Mouse (Mus musculus) left cerebral cortex, adult 18-20 months (tissue): ENCODE measurements at regions not wholly inside any gene's neighbourhood (a gene's known extent, or its start where the extent isn't known, plus 50 kb on each side); places are given as distances from the start of the nearest gene placed in this dataset.
A peak's percentile ranks its signal among the peaks of the same experiment; 100 is the strongest.
"Not testable (repeated sequence)": the region's sequence is repeated elsewhere in the genome, so short reads cannot be mapped to it uniquely, and the experiment has no call there.

Experiments used
- DNase-seq, 2 experiments: peaks; one replicate each; pipeline ENCODE4 v3.0.0; 2021 to 2022; ENCODE audit warnings: low spot score in 2 of 2, mixed read lengths in 1 of 2

GRCm38 (mm10) chr5:148657936-148658640 lies 105.5 kb upstream of the Ubl3 start:
- no peak for DNase-seq

DNA sequence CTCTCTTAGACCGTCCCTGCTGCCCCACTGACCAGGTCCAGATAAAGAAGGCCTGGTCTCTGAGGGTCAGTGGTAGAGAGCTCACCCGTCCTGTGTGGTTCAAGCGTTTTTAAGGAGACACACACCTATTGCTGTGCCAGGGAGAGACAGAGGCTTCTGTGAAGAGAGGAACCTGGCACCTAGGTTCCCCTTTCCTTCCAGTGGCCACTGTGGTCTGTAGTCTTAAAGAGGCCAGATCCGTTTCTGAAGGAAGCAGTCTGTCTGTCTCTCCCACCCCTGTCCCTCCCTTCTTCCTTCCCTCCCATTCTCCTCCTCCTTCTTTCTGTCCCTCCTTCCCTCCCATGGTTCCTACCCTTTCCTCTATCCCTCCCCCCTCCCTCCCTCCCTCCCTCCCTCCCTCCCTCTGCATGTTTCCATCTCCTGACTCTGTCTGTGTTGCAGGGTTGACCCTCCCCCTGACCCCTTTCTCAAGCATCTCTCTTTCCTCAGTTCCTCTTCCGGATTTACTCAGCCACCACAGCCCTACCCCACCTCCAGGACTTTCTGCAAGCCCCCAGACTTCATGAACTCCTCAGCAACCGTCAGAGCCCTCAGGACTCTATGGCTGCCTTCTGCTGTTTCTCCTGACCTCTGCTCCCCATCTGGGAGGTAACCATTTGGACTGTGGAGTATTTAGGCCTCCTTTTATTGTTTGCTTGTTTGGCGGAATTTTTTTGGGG lies 100.1 kb upstream of the Ubl3 start:
- no peak for DNase-seq

DNA sequence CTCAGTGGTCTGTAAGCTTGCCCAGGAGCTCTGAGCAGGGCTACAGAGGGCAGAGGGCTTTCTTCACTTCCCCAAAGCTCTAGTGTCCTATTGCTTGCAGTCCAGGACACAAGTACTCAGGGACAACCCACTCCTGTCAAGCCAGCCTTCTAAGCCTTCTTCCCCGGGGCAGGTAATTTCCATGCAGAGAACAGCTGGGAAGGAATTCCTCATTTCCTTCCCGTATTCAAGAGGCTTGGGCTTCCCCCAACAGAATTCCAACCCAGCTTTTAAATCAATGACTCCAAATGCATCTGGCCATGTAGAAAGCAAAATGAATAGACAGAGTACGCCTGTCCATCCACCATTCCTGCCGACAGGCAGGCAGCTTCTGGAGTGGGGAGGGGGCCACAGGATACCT lies 99.1 kb upstream of the Ubl3 start:
- no peak for DNase-seq

DNA sequence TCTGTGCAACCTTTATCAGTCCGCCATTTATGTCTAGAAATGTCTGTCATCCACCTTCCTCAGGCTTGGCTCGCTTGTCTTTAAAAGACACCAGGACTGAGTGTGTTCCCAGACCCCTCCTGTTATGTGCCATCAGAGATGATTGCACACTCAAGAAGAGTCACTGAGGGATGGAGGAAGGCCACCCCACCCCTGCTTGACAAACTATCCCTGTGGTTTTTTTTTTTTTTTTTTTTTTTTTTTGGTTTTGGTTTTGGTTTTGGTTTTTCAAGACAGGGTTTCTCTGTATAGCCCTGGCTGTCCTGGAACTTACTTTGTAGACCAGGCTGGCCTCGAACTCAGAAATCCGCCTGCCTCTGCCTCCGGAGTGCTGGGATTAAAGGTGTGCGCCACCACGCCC lies 97.0 kb upstream of the Ubl3 start:
- not testable (repeated sequence) for DNase-seq

DNA sequence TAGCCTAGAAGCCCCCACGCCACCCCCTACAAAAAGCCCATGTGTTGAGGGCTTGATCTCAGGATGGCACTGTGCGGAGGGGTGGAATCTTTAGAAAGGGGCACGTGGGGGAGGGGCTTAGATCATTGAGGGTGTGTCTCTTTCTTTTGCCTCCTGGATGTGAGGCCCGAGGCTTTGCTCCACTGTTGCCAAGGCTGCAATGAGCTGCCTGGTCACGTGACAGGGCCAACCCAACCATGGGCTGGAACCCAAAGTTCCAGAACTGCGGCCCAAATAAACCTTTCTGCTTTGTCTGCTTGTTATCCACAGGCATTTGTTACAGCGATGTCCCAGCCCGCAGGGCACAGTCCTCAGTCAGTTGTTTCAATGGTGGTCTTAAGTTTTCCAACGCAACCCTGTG lies 96.5 kb upstream of the Ubl3 start:
- DNase-seq: no peak

GRCm38 (mm10) chr5:148647644-148648043 lies 95.1 kb upstream of the Ubl3 start:
- DNase-seq: no peak

DNA sequence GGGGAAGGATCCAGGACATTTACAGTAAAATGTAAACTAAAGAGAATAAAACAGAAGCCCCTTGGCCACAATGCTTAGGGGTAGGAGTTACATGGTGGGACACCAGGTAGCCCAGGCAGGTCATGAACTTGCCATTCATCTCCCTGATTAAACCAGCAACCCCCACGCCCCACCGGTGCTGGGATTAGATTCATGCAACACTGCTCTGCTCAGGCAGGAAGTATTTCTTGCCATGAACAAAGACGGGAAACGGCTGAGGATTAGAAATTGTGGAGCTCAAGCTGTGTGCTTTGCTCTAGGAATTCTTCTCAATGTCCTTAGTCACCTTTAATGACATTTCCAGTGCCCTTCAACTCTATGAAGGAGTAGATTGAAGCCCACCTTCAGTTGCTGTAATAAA lies 93.2 kb upstream of the Ubl3 start:
- no peak for DNase-seq

DNA sequence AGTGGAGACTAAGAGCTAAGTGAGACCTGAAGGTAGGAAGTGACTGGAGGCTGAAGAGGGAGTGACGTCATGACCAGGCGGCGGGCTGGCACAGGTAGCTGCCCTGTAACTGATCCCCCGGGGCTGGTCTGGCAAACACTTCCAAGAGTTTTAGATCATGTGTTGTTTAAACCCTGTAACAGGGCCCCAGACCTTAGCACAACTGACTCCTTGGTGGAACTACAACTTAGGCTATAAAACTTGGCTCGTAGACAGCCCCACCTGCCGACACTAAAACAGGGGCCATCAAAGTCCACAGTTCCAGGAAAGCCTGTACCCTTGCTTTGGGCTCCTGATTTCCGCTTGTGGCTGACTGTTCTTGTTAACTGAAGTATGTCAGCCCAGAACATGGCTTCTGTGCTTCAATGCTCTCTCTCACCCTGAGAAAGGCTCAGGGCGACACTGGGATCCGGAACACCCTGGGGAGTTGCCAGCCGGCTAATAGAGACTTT lies 92.6 kb upstream of the Ubl3 start:
- DNase-seq: no peak

DNA sequence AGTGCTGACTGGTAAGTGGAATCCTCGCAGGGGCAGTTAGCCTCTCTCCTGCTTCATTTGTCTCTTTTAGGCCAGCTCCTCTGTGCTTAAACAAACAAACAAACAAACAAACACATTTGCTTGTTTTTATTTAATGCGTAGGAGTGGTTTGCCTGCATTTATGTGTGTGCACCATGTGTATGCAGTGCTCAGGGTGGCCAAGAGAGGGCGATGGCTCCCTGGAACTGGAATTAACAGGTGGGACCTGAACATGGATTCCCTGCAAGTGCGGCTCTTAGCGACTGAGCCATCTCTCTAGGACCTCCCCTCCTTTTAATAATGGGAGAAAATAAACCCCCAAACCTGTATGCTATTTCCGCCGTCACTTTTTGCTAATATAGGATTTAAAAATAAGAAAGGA lies 91.8 kb upstream of the Ubl3 start:
- no peak for DNase-seq

GRCm38 (mm10) chr5:148641652-148642395 lies 89.2 kb upstream of the Ubl3 start:
- no peak for DNase-seq

- no peak for DNase-seq
Measured at GRCm38 (mm10) chr5:148640523-148640922, 87.9 kb upstream of the Ubl3 start.

GRCm38 (mm10) chr5:148634919-148635356 lies 82.3 kb upstream of the Ubl3 start:
- no peak for DNase-seq

- DNase-seq: no peak
Measured at GRCm38 (mm10) chr5:148633999-148634398, 81.4 kb upstream of the Ubl3 start.

- DNase-seq: no peak
Measured at GRCm38 (mm10) chr5:148633331-148633730, 80.7 kb upstream of the Ubl3 start.

- no peak for DNase-seq
Measured at GRCm38 (mm10) chr5:148632516-148633170, 80.1 kb upstream of the Ubl3 start.

- no peak for DNase-seq
Measured at GRCm38 (mm10) chr5:148631566-148631965, 79.0 kb upstream of the Ubl3 start.

DNA sequence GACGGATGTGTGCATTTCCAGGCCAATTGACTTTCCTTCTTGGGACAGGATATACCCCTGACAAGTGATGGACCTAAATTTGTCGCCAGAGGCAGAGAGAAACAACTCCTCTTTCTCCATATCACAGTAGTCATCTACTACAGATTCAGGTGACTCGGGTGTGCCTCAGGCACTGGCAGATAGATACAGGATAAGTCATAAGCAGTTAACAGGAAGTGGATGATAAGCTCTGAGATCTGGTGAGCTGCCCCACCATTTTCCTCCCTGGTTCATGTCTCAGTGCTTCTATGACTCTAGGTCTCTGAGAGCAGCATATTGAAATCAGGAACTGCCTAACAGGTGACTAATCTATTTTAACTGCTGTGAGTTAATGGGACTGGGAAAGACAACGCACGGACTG lies 73.4 kb upstream of the Ubl3 start:
- no peak for DNase-seq

DNA sequence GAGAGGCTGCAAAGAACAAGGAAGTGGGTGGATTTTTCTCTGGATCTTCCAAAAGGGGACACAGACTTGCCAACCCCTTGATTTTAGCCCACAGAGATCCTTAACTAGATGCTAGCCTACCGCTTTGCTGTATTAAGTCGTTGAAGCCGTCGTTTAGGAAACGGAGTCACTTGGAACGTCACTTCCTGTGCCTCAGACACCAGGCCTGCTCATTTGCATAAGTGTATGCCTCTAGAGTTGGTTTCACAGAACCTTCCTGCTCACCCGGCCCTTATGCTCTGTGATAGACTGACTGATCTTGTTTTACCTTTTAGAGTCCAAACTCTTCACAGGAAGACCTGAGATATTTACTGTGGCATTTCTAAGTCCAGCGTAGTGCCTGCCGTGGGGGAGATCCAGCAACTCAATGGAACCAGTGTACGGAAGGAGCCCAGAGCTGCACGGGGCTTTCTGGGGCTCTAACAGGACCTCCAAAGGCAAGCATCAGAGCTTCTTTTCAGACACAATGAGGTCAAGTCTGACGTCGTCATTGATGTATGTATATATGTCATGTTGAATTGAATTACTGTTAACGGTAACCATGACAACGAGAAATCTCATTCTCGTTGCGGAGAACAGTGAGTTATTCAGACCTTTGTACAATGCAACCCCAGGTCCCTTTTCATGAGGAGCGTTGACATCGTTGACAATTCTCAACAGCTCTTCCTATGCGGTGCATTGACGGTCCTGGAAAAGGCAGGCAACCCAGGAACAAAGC lies 72.2 kb upstream of the Ubl3 start:
- DNase-seq: no peak

DNA sequence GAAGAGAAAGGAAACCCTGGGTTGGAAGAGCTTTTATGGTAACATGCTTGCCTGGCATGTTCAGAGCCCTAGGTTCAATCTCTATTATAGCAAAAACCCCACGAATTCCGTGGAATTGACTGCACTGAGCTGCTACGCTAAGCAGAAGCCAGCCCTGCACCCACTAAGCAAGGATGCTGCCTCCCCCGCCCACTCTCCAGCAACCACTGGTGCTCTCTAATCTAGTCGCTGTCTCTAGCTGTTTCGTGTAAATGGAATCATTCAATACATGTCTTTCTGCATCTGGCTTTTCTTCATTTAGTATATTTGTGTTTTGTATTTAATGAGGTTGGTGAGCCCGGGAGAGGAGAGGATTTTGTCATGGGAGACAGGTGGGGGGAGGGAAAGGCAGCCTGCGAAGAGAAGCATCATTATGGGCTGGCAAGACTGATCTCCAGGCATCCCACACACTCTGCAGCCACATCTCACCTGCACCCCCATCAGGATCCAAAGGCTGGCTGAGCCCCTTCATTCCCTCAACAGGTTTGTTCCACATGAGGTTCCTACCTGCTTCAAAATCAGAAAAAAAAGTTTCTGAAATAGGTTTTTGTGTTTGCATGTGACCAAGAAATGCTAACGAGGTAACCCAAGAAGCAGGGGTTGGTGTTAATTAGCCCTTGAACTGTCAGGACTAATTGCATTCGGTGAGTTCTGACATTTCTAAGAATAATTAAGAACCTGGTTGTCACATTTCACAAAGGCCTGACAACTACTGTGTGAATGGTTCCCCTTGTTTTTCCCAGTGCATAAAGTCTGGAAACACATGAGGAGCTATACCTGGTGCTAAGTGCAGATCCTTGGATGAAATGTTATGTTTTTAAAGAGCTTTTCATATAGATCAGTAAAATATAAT lies 68.6 kb upstream of the Ubl3 start:
- peak; percentile 20 to 59 for DNase-seq

DNA sequence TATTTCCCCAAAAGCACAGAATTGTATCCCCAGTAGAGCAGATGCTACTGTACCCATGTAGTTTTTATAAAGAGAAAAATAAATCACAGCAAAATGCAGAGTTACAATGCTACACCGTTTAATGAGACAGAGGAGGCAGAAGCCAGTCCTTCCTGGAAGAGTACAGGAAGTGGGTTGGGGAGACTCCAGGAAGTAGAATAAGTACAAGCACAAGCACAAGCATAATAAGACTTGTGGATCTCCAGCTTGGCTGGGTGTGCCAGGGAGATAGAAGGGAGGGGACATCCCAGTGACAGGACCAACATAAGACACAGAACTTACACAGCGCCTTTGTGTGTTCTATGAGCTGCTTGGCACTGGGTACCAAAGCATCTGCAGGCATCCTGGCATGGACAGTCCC lies 67.3 kb upstream of the Ubl3 start:
- no peak for DNase-seq
